Mouse (Mus musculus) embryonic facial prominence, embryonic 11.5 days (tissue): Measurements from ENCODE around the gene Uncx. TPM values are rescaled to one million over a fixed set of nuclear protein-coding genes. Genes with fewer than 3 reads are reported as not detected.

ENCODE experiments used
- ATAC-seq: fragments of 200-750 bp; cut with Nextera tagmentation; replicated peaks from 2 replicates; pipeline ENCODE4 v1.8.0; 2017; ENCODE audit warnings: low read depth; ENCODE audit not compliant: insufficient number of reproducible peaks, low FRiP score, low TSS enrichment
- DNase-seq: peaks from one replicate; pipeline ENCODE4 v3.0.0-alpha.2; 2015; ENCODE audit warnings: low spot score
- H3K27ac ChIP-seq: fragments of 300-500 bp; sonication (generic); replicated peaks from 2 replicates; pipeline ENCODE4 v1.5.1; 2014; ENCODE audit warnings: mild to moderate bottlenecking, low read depth, low read length, control low read depth
- H3K27me3 ChIP-seq: fragments of 300-500 bp; sonication (generic); 2 replicates; pipeline ENCODE4 v1.6.1; 2014; ENCODE audit warnings: mild to moderate bottlenecking, low read length, moderate library complexity, mixed read lengths; ENCODE audit not compliant: control insufficient read depth, insufficient read depth
- H3K36me3 ChIP-seq: fragments of 300-500 bp; sonication (generic); replicated peaks from 2 replicates; pipeline ENCODE4 v1.6.1; 2014; ENCODE audit warnings: low read depth, mild to moderate bottlenecking, low read length, moderate library complexity, mixed read lengths; ENCODE audit not compliant: control insufficient read depth, insufficient read depth
- H3K4me1 ChIP-seq: fragments of 300-500 bp; sonication (generic); 2 replicates; pipeline ENCODE4 v1.6.1; 2014; ENCODE audit warnings: low read length, mixed read lengths; ENCODE audit not compliant: control insufficient read depth, insufficient read depth
- H3K4me2 ChIP-seq: fragments of 300-500 bp; sonication (generic); 2 replicates; pipeline ENCODE4 v1.6.1; 2014; ENCODE audit warnings: low read depth, mild to moderate bottlenecking, control low read depth, low read length, moderate library complexity
- H3K4me3 ChIP-seq: fragments of 300-500 bp; sonication (generic); 2 replicates; pipeline ENCODE4 v1.5.1; 2014; ENCODE audit warnings: low read depth, low read length, control low read depth
- H3K9ac ChIP-seq: fragments of 300-500 bp; sonication (generic); replicated peaks from 2 replicates; pipeline ENCODE4 v1.6.1; 2014; ENCODE audit warnings: mild to moderate bottlenecking, control low read depth, low read length
- H3K9me3 ChIP-seq: fragments of 300-500 bp; sonication (generic); replicated peaks from 2 replicates; pipeline ENCODE4 v1.6.1; 2016; ENCODE audit warnings: mild to moderate bottlenecking, low read length, inconsistent platforms, mixed read lengths; ENCODE audit not compliant: control insufficient read depth
- WGBS: fragments of 180-500 bp; shearing (Covaris S2); extraction: QIAGEN DNeasy Blood & Tissue Kit; methylation state at CpG from one replicate; pipeline ENCODE4 v1.1.7; 2014; 5-methylcytosine and 5-hydroxymethylcytosine counted together
- polyA plus RNA-seq: library from polyadenylated mRNA; unstranded; fragments of >200 nt; fragmentation: Nextera tagmentation; extraction: Ambion mirVana; gene quantifications from 2 replicates; pipeline ENCODE4 v1.2.1, GENCODE M21; 2014

Gene Uncx
- 3.0 and 5.9 TPM in 2 replicates for polyA plus RNA-seq

DNA sequence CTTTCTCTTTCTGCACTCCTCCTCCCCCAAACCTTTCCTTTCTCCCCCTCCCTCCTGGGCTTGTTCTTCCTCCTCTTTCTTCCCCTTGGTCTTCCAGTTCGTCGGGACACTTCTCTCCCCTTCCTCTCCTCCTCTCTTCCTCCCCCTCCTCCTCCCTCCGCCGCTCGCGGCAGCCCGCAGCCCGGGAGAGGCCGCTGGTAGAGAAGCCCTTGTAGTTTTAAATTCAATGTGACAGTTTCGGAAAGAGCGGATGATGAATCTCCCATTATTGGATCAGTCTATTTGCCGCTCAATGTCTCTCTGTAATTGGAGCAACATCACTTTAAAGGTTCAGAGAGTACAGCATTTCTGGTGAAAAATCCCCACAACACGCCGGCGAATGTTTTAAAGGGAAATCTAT lies at the start of gene Uncx:
Gene Uncx (plus strand): TSS at position 281 of the 400 bp plus-strand sequence.
- H3K4me3 ChIP-seq = peak within 1 kb of the TSS; percentile 18
- peaks cover 3% of the 10 kb centered on the region; the same call in 1 of the 2 replicates for H3K4me1 ChIP-seq
- H3K27ac ChIP-seq = no peak within 1 kb of the TSS
- peaks cover 77% of the 10 kb centered on the region for H3K27me3 ChIP-seq
- ATAC-seq (no peak), DNase-seq (peak; percentile 33)
- peak within 1 kb of the TSS; percentile 13; the same call in 1 of the 2 replicates for H3K4me2 ChIP-seq
- H3K36me3 ChIP-seq = no peaks in the 10 kb centered on the region
- 0 out of 2 replicates have a peak within 1 kb of the TSS, but pooled peaks have one; percentile 9 for H3K9ac ChIP-seq
- WGBS = under 1% methylated on average over 15 of the region's 15 CpGs
- H3K9me3 ChIP-seq = no peaks in the 10 kb centered on the region

DNA sequence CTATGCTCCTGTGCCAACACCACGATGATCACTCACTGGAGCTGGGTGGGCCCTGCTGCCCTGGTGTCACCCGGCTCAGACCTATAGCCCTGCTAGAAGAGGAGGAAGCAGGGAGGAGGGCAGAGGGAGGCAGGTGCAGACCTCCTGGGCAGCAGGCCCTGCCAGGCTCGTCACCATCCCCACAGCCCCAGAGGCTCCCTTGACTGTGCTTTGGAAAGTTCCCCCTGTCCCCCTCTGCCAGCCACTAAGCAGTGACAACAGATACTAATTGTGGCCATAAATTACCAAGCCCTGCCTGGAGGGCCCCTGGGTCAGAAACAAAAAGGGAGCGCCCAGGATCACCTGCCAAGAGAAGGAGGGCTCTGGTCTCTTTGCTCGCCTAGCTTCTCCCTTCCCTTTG lies 49.6 kb upstream of the Uncx start:
- H3K4me3 ChIP-seq = no peak overlapping the region
- H3K27me3 ChIP-seq = no peaks in the 10 kb centered on the region
- no peak overlapping the region for H3K27ac ChIP-seq
- ATAC-seq (no peak), DNase-seq (no peak)
- H3K4me1 ChIP-seq = no peaks in the 10 kb centered on the region
- whole genome bisulfite sequencing = 64% methylated on average over 5 of the region's 5 CpGs
- no peaks in the 10 kb centered on the region for H3K9me3 ChIP-seq
- no peak overlapping the region for H3K4me2 ChIP-seq
- no peak overlapping the region for H3K9ac ChIP-seq
- H3K36me3 ChIP-seq = no peaks in the 10 kb centered on the region

- DNase-seq = no peak
These were observed 48.1 kb upstream of the Uncx start for GRCm38 (mm10) chr5:139495019-139495669.

DNA sequence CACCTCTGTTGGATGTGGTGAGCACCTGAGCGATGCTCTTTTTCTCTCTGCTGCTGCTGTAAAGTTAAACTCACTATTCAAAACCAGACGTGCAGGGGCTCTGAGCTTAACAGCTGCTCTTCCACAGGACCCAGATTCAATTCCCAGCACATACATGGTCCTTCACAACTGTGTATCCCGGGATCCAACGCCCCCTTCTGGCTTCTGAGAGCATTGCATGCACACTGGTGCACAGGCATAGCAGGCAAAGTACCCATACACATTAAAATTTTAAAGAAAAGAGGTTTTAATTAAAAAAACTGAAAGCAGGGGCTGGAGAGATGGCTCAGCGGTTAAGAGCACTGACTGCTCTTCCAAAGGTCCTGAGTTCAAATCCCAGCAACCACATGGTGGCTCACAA lies 46.4 kb upstream of the Uncx start:
- Histone ChIP-seq H3K36me3 (no peaks in the 10 kb centered on the region), H3K9ac (no peak overlapping the region), H3K27ac (no peak overlapping the region), H3K4me2 (no peak overlapping the region), H3K27me3 (no peaks in the 10 kb centered on the region), H3K4me1 (no peaks in the 10 kb centered on the region), H3K9me3 (no peaks in the 10 kb centered on the region), H3K4me3 (no peak overlapping the region)
- 55% methylated on average over 5 of the region's 5 CpGs for WGBS
- ATAC-seq (no peak), DNase-seq (no peak)

More at GRCm38 (mm10) chr5:139495019-139495669, 48.1 kb upstream of the Uncx start:
- H3K27me3 ChIP-seq = no peaks in the 10 kb centered on the region
- no peak for ATAC-seq
- no peaks in the 10 kb centered on the region for H3K4me1 ChIP-seq
- no peak overlapping the region for H3K4me3 ChIP-seq
- H3K36me3 ChIP-seq = no peaks in the 10 kb centered on the region
- H3K9ac ChIP-seq = no peak overlapping the region
- WGBS = 60% methylated on average over 22 of the region's 22 CpGs
- H3K4me2 ChIP-seq = no peak overlapping the region
- H3K9me3 ChIP-seq = no peaks in the 10 kb centered on the region
- no peak overlapping the region for H3K27ac ChIP-seq

GRCm38 (mm10) chr5:139498791-139499190 lies 44.5 kb upstream of the Uncx start:
- no peak overlapping the region for H3K9ac ChIP-seq
- H3K4me2 ChIP-seq = no peak overlapping the region
- no peaks in the 10 kb centered on the region for H3K27me3 ChIP-seq
- no peaks in the 10 kb centered on the region for H3K4me1 ChIP-seq
- H3K36me3 ChIP-seq = no peaks in the 10 kb centered on the region
- ATAC-seq = no peak
- H3K27ac ChIP-seq = no peak overlapping the region
- no peaks in the 10 kb centered on the region for H3K9me3 ChIP-seq
- 75% methylated on average over 5 of the region's 5 CpGs for WGBS
- DNase-seq = no peak
- H3K4me3 ChIP-seq = no peak overlapping the region

- WGBS = 89% methylated on average over 14 of the region's 14 CpGs
- Histone ChIP-seq H3K36me3 (no peaks in the 10 kb centered on the region), H3K27me3 (no peaks in the 10 kb centered on the region), H3K4me1 (no peaks in the 10 kb centered on the region), H3K27ac (no peak overlapping the region), H3K4me3 (no peak overlapping the region), H3K9me3 (no peaks in the 10 kb centered on the region), H3K4me2 (no peak overlapping the region), H3K9ac (no peak overlapping the region)
- ATAC-seq = no peak
- no peak for DNase-seq
These were observed 41.0 kb upstream of the Uncx start for GRCm38 (mm10) chr5:139502281-139502680.

DNA sequence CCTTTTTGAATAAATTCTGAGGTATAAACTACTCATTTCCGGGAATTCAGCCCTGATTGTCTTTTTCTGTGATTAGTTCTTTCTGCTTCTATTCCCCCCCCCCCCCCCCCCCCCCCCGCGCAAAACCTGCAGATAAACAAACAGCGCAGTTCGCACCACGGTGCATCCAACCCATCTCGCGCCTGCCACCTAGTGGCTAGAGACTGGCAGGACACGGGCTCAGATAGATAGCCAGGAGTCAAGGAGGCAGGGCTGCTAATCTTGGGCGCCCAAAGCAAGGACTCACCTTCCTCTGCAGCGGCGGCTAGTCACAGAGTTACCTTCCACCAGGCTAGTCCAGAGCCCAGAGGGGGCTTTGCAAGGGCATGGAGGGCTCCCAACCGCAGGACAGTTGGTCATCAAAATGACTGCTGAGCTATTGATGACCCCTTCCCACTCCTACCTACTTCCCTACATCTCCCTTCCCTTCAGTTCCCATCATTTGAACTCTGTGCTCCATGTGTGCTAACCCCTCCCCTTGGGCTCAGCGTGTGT lies 38.2 kb upstream of the Uncx start:
- Histone ChIP-seq H3K36me3 (no peaks in the 10 kb centered on the region), H3K4me3 (no peak overlapping the region), H3K27me3 (no peaks in the 10 kb centered on the region; the same call in 1 of the 2 replicates), H3K9me3 (no peaks in the 10 kb centered on the region), H3K4me1 (no peaks in the 10 kb centered on the region), H3K4me2 (no peak overlapping the region), H3K27ac (no peak overlapping the region), H3K9ac (no peak overlapping the region)
- DNase-seq (peak; percentile 84), ATAC-seq (no peak)
- 8% methylated on average over 11 of the region's 14 CpGs for WGBS

DNA sequence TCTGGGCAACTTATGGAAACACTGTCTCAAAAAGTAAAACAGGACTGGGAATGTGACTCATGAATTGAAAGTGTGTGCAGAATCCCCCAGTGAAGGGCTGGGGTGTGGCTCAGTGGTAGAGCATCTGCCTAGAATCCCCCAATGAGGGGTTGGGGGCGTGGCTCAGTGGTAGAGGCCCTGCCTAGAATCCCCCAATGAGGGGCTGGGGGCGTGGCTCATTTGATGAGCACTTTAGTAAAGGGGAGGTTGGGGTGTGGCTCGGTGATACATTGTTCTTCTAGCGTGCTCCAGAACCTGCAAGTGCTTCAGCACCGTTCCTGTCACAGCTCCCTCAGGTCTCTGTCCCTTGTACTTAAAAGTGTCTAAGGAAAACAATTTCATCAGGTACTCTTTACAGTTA lies 37.1 kb upstream of the Uncx start:
- DNase-seq (no peak), ATAC-seq (no peak)
- Histone ChIP-seq H3K4me1 (no peaks in the 10 kb centered on the region), H3K36me3 (no peaks in the 10 kb centered on the region), H3K4me2 (no peak overlapping the region), H3K27me3 (no peaks in the 10 kb centered on the region; the same call in 1 of the 2 replicates), H3K9me3 (no peaks in the 10 kb centered on the region), H3K27ac (no peak overlapping the region), H3K9ac (no peak overlapping the region), H3K4me3 (no peak overlapping the region)
- WGBS = 11% methylated on average over 5 of the region's 5 CpGs
